18 mouse cellular contexts compared by ENCODE assay signal in genomic region chr19:44517996-44518768, GRCm38 (mm10). TPM values are rescaled to one million over a fixed set of nuclear protein-coding genes. Genes with fewer than 3 reads are reported as not detected.
DNase-seq lines count a peak whose midpoint lies in the region; ATAC-seq and TF ChIP-seq lines count a peak whose summit lies in the region.
"Had no signal": no experiment of that assay in that cellular context is flagged by ENCODE, and none has a peak within 500 bp of the region (broad histone marks: within the 10 kb centered on the region; RNA-seq: fewer than 3 reads in every experiment).

No protein-coding gene starts in this region.

- H3K27me3 ChIP-seq in heart, embryonic 12.5 days (replicated peaks), result peaks cover 59% of the 10 kb centered on the region
- H3K27me3 ChIP-seq in lung, postnatal 0 days (replicated peaks; ENCODE audit: insufficient read depth, low read length), result peaks cover 17% of the 10 kb centered on the region; the same call in 1 of the 2 replicates
- H3K27me3 ChIP-seq in forebrain, postnatal 0 days (ENCODE audit: insufficient read depth, low read length), result peaks cover 68% of the 10 kb centered on the region

- WGBS in heart, embryonic 12.5 days, result 52% methylated on average over 12 of the region's 12 CpGs
- WGBS in lung, postnatal 0 days, result 58% methylated on average over 12 of the region's 12 CpGs
- WGBS in forebrain, postnatal 0 days, result 42% methylated on average over 12 of the region's 12 CpGs

- peak; percentile 50 for TF ChIP-seq CTCF in lung, postnatal 0 days (IDR thresholded peaks at IDR 0.05)
- peak; percentile 22; the same call in 1 of the 2 replicates for TF ChIP-seq CTCF in forebrain, postnatal 0 days (IDR thresholded peaks at IDR 0.05; ENCODE audit: low read depth)

- H3K9me3 ChIP-seq in heart, embryonic 12.5 days (replicated peaks), result no peaks in the 10 kb centered on the region
- no peaks in the 10 kb centered on the region for H3K9me3 ChIP-seq in lung, postnatal 0 days (ENCODE audit: low read length)
- no peaks in the 10 kb centered on the region for H3K9me3 ChIP-seq in forebrain, postnatal 0 days (ENCODE audit: low read length)
- H3K9me3 ChIP-seq: midbrain, embryonic 12.5 days; neural tube, embryonic 13.5 days; stomach, embryonic 15.5 days had no signal

- DNase-seq in heart, adult 18-20 months, result no peak
- peak; percentile 28 for DNase-seq in lung, postnatal 0 days (ENCODE audit: low spot score)
- DNase-seq in lung, postnatal 25 days (ENCODE audit: low spot score), result no peak
- no peak for DNase-seq in forebrain, postnatal 0 days
- peak; percentile 48 to 64 for DNase-seq in thymus, postnatal 10 days (ENCODE audit: low spot score in 2 of 2)
- no peak for DNase-seq in left cerebral cortex, postnatal 10 days (ENCODE audit: extremely low spot score in 1 of 2, low spot score in 2 of 2)
- DNase-seq: adrenal gland, adult 8-10 months; cerebellum, adult 11-12 months; liver had no signal

- H3K27ac ChIP-seq in heart, embryonic 12.5 days (ENCODE audit: poor library complexity, severe bottlenecking), result no peak overlapping the region
- no peak overlapping the region for H3K27ac ChIP-seq in lung, postnatal 0 days (ENCODE audit: low read length)
- H3K27ac ChIP-seq in forebrain, postnatal 0 days (ENCODE audit: low read depth, low read length), result no peak overlapping the region
- H3K27ac ChIP-seq: midbrain, embryonic 12.5 days; neural tube, embryonic 13.5 days; stomach, embryonic 15.5 days had no signal

- H3K36me3 ChIP-seq in heart, embryonic 12.5 days, result no peaks in the 10 kb centered on the region
- H3K36me3 ChIP-seq in lung, postnatal 0 days (ENCODE audit: insufficient read depth, low read length), result no peaks in the 10 kb centered on the region
- H3K36me3 ChIP-seq in forebrain, postnatal 0 days (ENCODE audit: insufficient read depth), result no peaks in the 10 kb centered on the region
- H3K36me3 ChIP-seq: midbrain, embryonic 12.5 days; neural tube, embryonic 13.5 days; stomach, embryonic 15.5 days had no signal

- no peak for TF ChIP-seq EP300 in lung, postnatal 0 days (IDR thresholded peaks at IDR 0.05)

- no peak overlapping the region for H3K9ac ChIP-seq in heart, embryonic 12.5 days
- no peak overlapping the region for H3K9ac ChIP-seq in lung, postnatal 0 days (replicated peaks; ENCODE audit: low read depth)
- no peak overlapping the region for H3K9ac ChIP-seq in forebrain, postnatal 0 days
- H3K9ac ChIP-seq: midbrain, embryonic 12.5 days; neural tube, embryonic 13.5 days; stomach, embryonic 15.5 days had no signal

- peaks cover 8% of the 10 kb centered on the region for H3K4me1 ChIP-seq in heart, embryonic 12.5 days (replicated peaks)
- H3K4me1 ChIP-seq in lung, postnatal 0 days (ENCODE audit: insufficient read depth, low read depth, low read length), result 0 out of 2 replicates have a peak, but pooled peaks cover 3% of the 10 kb centered on the region
- no peaks in the 10 kb centered on the region for H3K4me1 ChIP-seq in forebrain, postnatal 0 days (ENCODE audit: insufficient read depth)

- intact Hi-C loops in left cerebral cortex, postnatal 10 days (cut with DNase I), result no loop called here

- H3K4me3 ChIP-seq in heart, embryonic 12.5 days, result no peak overlapping the region
- H3K4me3 ChIP-seq in lung, postnatal 0 days (ENCODE audit: low read depth, low read length), result no peak overlapping the region
- H3K4me3 ChIP-seq in forebrain, postnatal 0 days (ENCODE audit: low read depth, low read length), result no peak overlapping the region
- H3K4me3 ChIP-seq: midbrain, embryonic 12.5 days; neural tube, embryonic 13.5 days; stomach, embryonic 15.5 days had no signal

- H3K4me2 ChIP-seq in heart, embryonic 12.5 days, result no peak overlapping the region
- no peak overlapping the region for H3K4me2 ChIP-seq in lung, postnatal 0 days (replicated peaks; ENCODE audit: low read depth, low read length)
- no peak overlapping the region for H3K4me2 ChIP-seq in forebrain, postnatal 0 days (ENCODE audit: low read depth)
- H3K4me2 ChIP-seq: midbrain, embryonic 12.5 days; neural tube, embryonic 13.5 days; stomach, embryonic 15.5 days had no signal

- 0 out of 2 replicates have a peak, but pooled peaks have one; percentile 40 for ATAC-seq in heart, embryonic 12.5 days (ENCODE audit: insufficient number of reproducible peaks, low FRiP score)
- ATAC-seq in lung, postnatal 0 days, result peak; percentile 29; the same call in 1 of the 2 replicates
- ATAC-seq in forebrain, postnatal 0 days, result no peak
- ATAC-seq in CD4-positive, CD25-positive, alpha-beta regulatory T cell, adult 4 months, result no peak

RNA-seq across cellular contexts. Expression of gene Wnt8b, which starts 24.9 kb away (rescaled TPM):
- polyA plus RNA-seq in heart, embryonic 12.5 days (2016; fragmentation: Nextera tagmentation; extraction: Ambion mirVana), result not detected in 2 replicates
- not detected for total RNA-seq in heart, adult 18-20 months (2021)
- polyA plus RNA-seq in lung, postnatal 0 days (2015; fragmentation: Nextera tagmentation; extraction: Ambion mirVana), result not detected in 2 replicates
- total RNA-seq in forebrain, postnatal 0 days (2014; rRNA removed), result 0.54 and 2.1 TPM in 2 replicates
- 0.60 and 1.2 TPM in 2 replicates for polyA plus RNA-seq in forebrain, postnatal 0 days (2015; fragmentation: Nextera tagmentation; extraction: Ambion mirVana)
- not detected for total RNA-seq in left cerebral cortex, postnatal 10 days (2021)
- not detected for polyA plus RNA-seq in CD4-positive, CD25-positive, alpha-beta regulatory T cell, adult 4 months (2017; shearing (Covaris generic))
- total RNA-seq: gastrocnemius, adult 18-20 months; heart, postnatal 25 days; layer of hippocampus, adult 8-10 months had no signal

RNA-seq across cellular contexts. Expression of gene Sec31b, which starts 27.5 kb away (rescaled TPM):
- polyA plus RNA-seq in heart, embryonic 12.5 days (2016; fragmentation: Nextera tagmentation; extraction: Ambion mirVana), result 1.5 and 2.1 TPM in 2 replicates
- total RNA-seq in heart, adult 18-20 months (2021), result 10 to 100 TPM in 1 of 2 experiments, 1 to 10 TPM in 1; 9.4 to 10.2 TPM
- 0.42 and 0.46 TPM in 2 replicates for polyA plus RNA-seq in lung, postnatal 0 days (2015; fragmentation: Nextera tagmentation; extraction: Ambion mirVana)
- 0.08 and 0.48 TPM in 2 replicates for total RNA-seq in forebrain, postnatal 0 days (2014; rRNA removed)
- 0.10 and 0.15 TPM in 2 replicates for polyA plus RNA-seq in forebrain, postnatal 0 days (2015; fragmentation: Nextera tagmentation; extraction: Ambion mirVana)
- total RNA-seq in left cerebral cortex, postnatal 10 days (2021), result under 1 TPM; 0.28 to 0.30 TPM
- 1 to 10 TPM; 1.1 to 5.7 TPM for polyA plus RNA-seq in CD4-positive, CD25-positive, alpha-beta regulatory T cell, adult 4 months (2017; shearing (Covaris generic))

RNA-seq across cellular contexts. Expression of gene Gm20538, which starts 34.4 kb away (rescaled TPM):
- not detected in 2 replicates for polyA plus RNA-seq in heart, embryonic 12.5 days (2016; fragmentation: Nextera tagmentation; extraction: Ambion mirVana)
- total RNA-seq in heart, adult 18-20 months (2021), result not detected
- 0.86 TPM in 1 of 2 replicates, not detected in the other for polyA plus RNA-seq in lung, postnatal 0 days (2015; fragmentation: Nextera tagmentation; extraction: Ambion mirVana)
- total RNA-seq in forebrain, postnatal 0 days (2014; rRNA removed), result not detected in 2 replicates
- polyA plus RNA-seq in forebrain, postnatal 0 days (2015; fragmentation: Nextera tagmentation; extraction: Ambion mirVana), result not detected in 2 replicates
- total RNA-seq in left cerebral cortex, postnatal 10 days (2021), result not detected
- polyA plus RNA-seq in CD4-positive, CD25-positive, alpha-beta regulatory T cell, adult 4 months (2017; shearing (Covaris generic)), result not detected
- total RNA-seq: adrenal gland, adult 8-10 months; gastrocnemius, adult 18-20 months; heart, postnatal 25 days; layer of hippocampus, adult 8-10 months had no signal
- polyA plus RNA-seq: embryonic facial prominence, embryonic 11.5 days; midbrain, embryonic 12.5 days; neural tube, embryonic 13.5 days; stomach, embryonic 15.5 days had no signal

RNA-seq across cellular contexts. Expression of gene Ndufb8, which starts 37.1 kb away (rescaled TPM):
- 824 and 832 TPM in 2 replicates for polyA plus RNA-seq in heart, embryonic 12.5 days (2016; fragmentation: Nextera tagmentation; extraction: Ambion mirVana)
- total RNA-seq in heart, adult 18-20 months (2021), result 1,000 to 10,000 TPM; 1,929 to 2,019 TPM
- polyA plus RNA-seq in lung, postnatal 0 days (2015; fragmentation: Nextera tagmentation; extraction: Ambion mirVana), result 348 and 406 TPM in 2 replicates
- total RNA-seq in forebrain, postnatal 0 days (2014; rRNA removed), result 275 and 424 TPM in 2 replicates
- 691 and 823 TPM in 2 replicates for polyA plus RNA-seq in forebrain, postnatal 0 days (2015; fragmentation: Nextera tagmentation; extraction: Ambion mirVana)
- total RNA-seq in left cerebral cortex, postnatal 10 days (2021), result 100 to 1,000 TPM; 390 to 404 TPM
- 100 to 1,000 TPM; 240 to 266 TPM for polyA plus RNA-seq in CD4-positive, CD25-positive, alpha-beta regulatory T cell, adult 4 months (2017; shearing (Covaris generic))

RNA-seq across cellular contexts. Expression of gene Hif1an, which starts 44.5 kb away (rescaled TPM):
- 40.8 TPM in 2 replicates for polyA plus RNA-seq in heart, embryonic 12.5 days (2016; fragmentation: Nextera tagmentation; extraction: Ambion mirVana)
- 10 to 100 TPM; 57.1 to 58.1 TPM for total RNA-seq in heart, adult 18-20 months (2021)
- polyA plus RNA-seq in lung, postnatal 0 days (2015; fragmentation: Nextera tagmentation; extraction: Ambion mirVana), result 21.7 and 23.8 TPM in 2 replicates
- total RNA-seq in forebrain, postnatal 0 days (2014; rRNA removed), result 8.2 and 13.6 TPM in 2 replicates
- 8.1 and 15.6 TPM in 2 replicates for polyA plus RNA-seq in forebrain, postnatal 0 days (2015; fragmentation: Nextera tagmentation; extraction: Ambion mirVana)
- 10 to 100 TPM; 32.5 to 33.7 TPM for total RNA-seq in left cerebral cortex, postnatal 10 days (2021)
- 10 to 100 TPM; 16.5 to 26.2 TPM for polyA plus RNA-seq in CD4-positive, CD25-positive, alpha-beta regulatory T cell, adult 4 months (2017; shearing (Covaris generic))

Comparison
In these comparisons a context has a peak if more than half of its experiments do, and no peak if none do; other contexts are left out.
1. DNase-seq: peak in lung, postnatal 0 days (single experiment) and thymus, postnatal 10 days (2 of 2); none in heart, adult 18-20 months (0 of 2), lung, postnatal 25 days (single experiment), forebrain, postnatal 0 days (single experiment) and left cerebral cortex, postnatal 10 days (0 of 2).
2. ATAC-seq: peak in heart, embryonic 12.5 days (single experiment) and lung, postnatal 0 days (single experiment); none in forebrain, postnatal 0 days (single experiment) and CD4-positive, CD25-positive, alpha-beta regulatory T cell, adult 4 months (single experiment).